10 mouse cellular contexts compared by ENCODE assay signal in the genomic region with DNA sequence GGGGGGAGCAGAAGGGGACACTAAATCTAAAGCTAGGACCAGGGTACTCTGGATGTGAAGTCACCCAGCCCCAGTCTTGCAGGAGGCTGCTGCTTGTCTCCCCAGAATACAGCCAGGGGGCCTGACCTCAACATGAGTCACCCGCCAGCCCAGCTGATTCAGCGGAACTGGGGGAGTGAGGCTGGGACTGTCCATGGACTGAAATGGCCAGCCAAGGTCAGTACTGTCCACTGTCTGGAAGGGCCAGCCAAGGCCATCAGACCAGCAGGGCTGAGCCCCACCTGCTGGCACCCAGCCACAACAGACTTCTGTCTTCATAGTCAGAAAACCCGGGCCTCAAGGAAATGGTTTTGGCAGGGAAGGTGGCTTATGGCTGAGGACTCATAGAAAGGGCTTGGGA. TPM values are rescaled to one million over a fixed set of nuclear protein-coding genes. Genes with fewer than 3 reads are reported as not detected.
DNase-seq lines count a peak whose midpoint lies in the region; ATAC-seq and TF ChIP-seq lines count a peak whose summit lies in the region.
"Had no signal": no experiment of that assay in that cellular context is flagged by ENCODE, and none has a peak within 500 bp of the region (broad histone marks: within the 10 kb centered on the region; RNA-seq: fewer than 3 reads in every experiment).

No protein-coding gene starts in this region.

- H3K27me3 ChIP-seq in intestine, embryonic 15.5 days (replicated peaks), result no peaks in the 10 kb centered on the region

- no peaks in the 10 kb centered on the region for H3K4me1 ChIP-seq in intestine, embryonic 15.5 days (replicated peaks)
- H3K4me1 ChIP-seq in lung, adult 2 months (ENCODE audit: control insufficient read depth, insufficient read depth, low read length), result peaks cover 5% of the 10 kb centered on the region; the same call in 1 of the 2 replicates

- no peak for TF ChIP-seq CTCF in layer of hippocampus, adult 2 months (conservative IDR thresholded peaks at IDR 0.05)
- TF ChIP-seq CTCF in lung, adult 2 months (IDR thresholded peaks at IDR 0.05; ENCODE audit: insufficient read depth, low read length), result no peak

- no peak overlapping the region for H3K4me2 ChIP-seq in intestine, embryonic 15.5 days (replicated peaks)

- H3K9me3 ChIP-seq in intestine, embryonic 15.5 days, result no peaks in the 10 kb centered on the region

- 52% methylated on average over 3 of the region's 3 CpGs for WGBS in intestine, embryonic 15.5 days
- WGBS in lung, adult 2 months, result 22% methylated on average over 3 of the region's 3 CpGs

- no peak overlapping the region for H3K9ac ChIP-seq in intestine, embryonic 15.5 days

- no peak for TF ChIP-seq POLR2A in lung, adult 2 months (IDR thresholded peaks at IDR 0.05; ENCODE audit: borderline replicate concordance, extremely low read depth, low read depth, low read length)

- H3K4me3 ChIP-seq in layer of hippocampus, adult 2 months, result no peak overlapping the region
- no peak overlapping the region for H3K4me3 ChIP-seq in intestine, embryonic 15.5 days (replicated peaks)
- no peak overlapping the region for H3K4me3 ChIP-seq in lung, adult 2 months (replicated peaks; ENCODE audit: extremely low read depth, low read depth, low read length)
- H3K4me3 ChIP-seq: erythroblast, embryonic 14.5 days had no signal

- DNase-seq in layer of hippocampus, postnatal 14 days (ENCODE audit: low spot score in 2 of 2), result peak; percentile 9 to 21
- no peak for DNase-seq in layer of hippocampus, adult 2 months (ENCODE audit: low spot score in 2 of 2)
- DNase-seq in adrenal gland, postnatal 4 days (ENCODE audit: low spot score in 2 of 2), result peak; percentile 50 to 79
- DNase-seq in lung, adult 2 months, result peak; percentile 18
- DNase-seq in yolk sac, embryonic 10.5 days (ENCODE audit: low spot score), result peak; percentile 25
- no peak for DNase-seq in thymus, postnatal 36 days
- DNase-seq in thymus, postnatal 25 days, result no peak

- no peaks in the 10 kb centered on the region for H3K36me3 ChIP-seq in intestine, embryonic 15.5 days

- H3K27ac ChIP-seq in layer of hippocampus, adult 2 months, result no peak overlapping the region
- H3K27ac ChIP-seq in intestine, embryonic 15.5 days, result no peak overlapping the region

- peak; percentile 49; the same call in 1 of the 2 replicates for ATAC-seq in intestine, embryonic 15.5 days

RNA-seq across cellular contexts. Expression of a gene that starts 17.9 kb away (rescaled TPM):
- 10 to 100 TPM; 50.2 to 50.3 TPM for total RNA-seq in layer of hippocampus, postnatal 14 days (2021)
- 10 to 100 TPM; 37.5 to 41.3 TPM for total RNA-seq in layer of hippocampus, adult 2 months (2021)
- total RNA-seq in adrenal gland, postnatal 4 days (2021), result 10 to 100 TPM; 30.4 to 33.9 TPM
- 48.5 and 48.8 TPM in 2 replicates for polyA plus RNA-seq in intestine, embryonic 15.5 days (2015; fragmentation: Nextera tagmentation; extraction: Ambion mirVana)
- 91.5 and 105 TPM in 2 replicates for polyA plus RNA-seq in lung, adult 2 months (2012; rRNA removed)
- total RNA-seq: MEL had no signal

Comparison
In these comparisons a context has a peak if more than half of its experiments do, and no peak if none do; other contexts are left out.
1. DNase-seq: peak in layer of hippocampus, postnatal 14 days (2 of 2), adrenal gland, postnatal 4 days (2 of 2), lung, adult 2 months (single experiment) and yolk sac, embryonic 10.5 days (single experiment); none in layer of hippocampus, adult 2 months (0 of 2), thymus, postnatal 36 days (0 of 2) and thymus, postnatal 25 days (single experiment).